Mouse (Mus musculus) neural tube, embryonic 14.5 days (tissue): ENCODE results near the gene S100a14. TPM values are rescaled to one million over a fixed set of nuclear protein-coding genes. Genes with fewer than 3 reads are reported as not detected.

Experiments
- ATAC-seq: fragments of 200-750 bp; cut with Nextera tagmentation; 2 replicates; pipeline ENCODE4 v1.8.0; 2017; ENCODE audit warnings: low read depth, mild to moderate bottlenecking, moderate TSS enrichment, moderate library complexity
- H3K27ac ChIP-seq: fragments of 300-500 bp; sonication (generic); 2 replicates; pipeline ENCODE4 v1.5.1; 2014; ENCODE audit warnings: low read depth, mild to moderate bottlenecking, control low read depth, low read length, moderate library complexity, mixed read lengths
- H3K27me3 ChIP-seq: fragments of 300-500 bp; sonication (generic); 2 replicates; pipeline ENCODE4 v1.6.1; 2014; ENCODE audit warnings: low read length; ENCODE audit not compliant: control insufficient read depth, insufficient read depth
- H3K36me3 ChIP-seq: fragments of 300-500 bp; sonication (generic); 2 replicates; pipeline ENCODE4 v1.6.1; 2014; ENCODE audit warnings: low read length, mixed read lengths; ENCODE audit not compliant: control insufficient read depth, insufficient read depth
- H3K4me1 ChIP-seq: fragments of 300-500 bp; sonication (generic); 2 replicates; pipeline ENCODE4 v1.6.1; 2014; ENCODE audit warnings: low read length; ENCODE audit not compliant: control insufficient read depth, insufficient read depth
- H3K4me2 ChIP-seq: fragments of 300-500 bp; sonication (generic); 2 replicates; pipeline ENCODE4 v1.6.1; 2014; ENCODE audit warnings: mild to moderate bottlenecking, low read depth, low read length, control low read depth
- H3K4me3 ChIP-seq: fragments of 300-500 bp; sonication (generic); 2 replicates; pipeline ENCODE4 v1.5.1; 2014; ENCODE audit warnings: low read depth, low read length, control low read depth, mixed read lengths
- H3K9ac ChIP-seq: fragments of 300-500 bp; sonication (generic); replicated peaks from 2 replicates; pipeline ENCODE4 v1.6.1; 2014; ENCODE audit warnings: low read depth, mild to moderate bottlenecking, control low read depth, low read length, mixed read lengths
- H3K9me3 ChIP-seq: fragments of 300-500 bp; sonication (generic); 2 replicates; pipeline ENCODE4 v1.6.1; 2016; ENCODE audit warnings: low read length; ENCODE audit not compliant: control insufficient read depth
- WGBS: fragments of 180-500 bp; shearing (Covaris S2); extraction: QIAGEN DNeasy Blood & Tissue Kit; methylation state at CpG from one replicate; pipeline ENCODE4 v1.1.7; 2014; 5-methylcytosine and 5-hydroxymethylcytosine counted together
- polyA plus RNA-seq: library from polyadenylated mRNA; unstranded; fragments of >200 nt; fragmentation: Nextera tagmentation; extraction: Ambion mirVana; gene quantifications from 2 replicates; pipeline ENCODE4 v1.2.1, GENCODE M21; 2014

Gene S100a14
- polyA plus RNA-seq, 1 experiment from 2014 or later: not detected

DNA sequence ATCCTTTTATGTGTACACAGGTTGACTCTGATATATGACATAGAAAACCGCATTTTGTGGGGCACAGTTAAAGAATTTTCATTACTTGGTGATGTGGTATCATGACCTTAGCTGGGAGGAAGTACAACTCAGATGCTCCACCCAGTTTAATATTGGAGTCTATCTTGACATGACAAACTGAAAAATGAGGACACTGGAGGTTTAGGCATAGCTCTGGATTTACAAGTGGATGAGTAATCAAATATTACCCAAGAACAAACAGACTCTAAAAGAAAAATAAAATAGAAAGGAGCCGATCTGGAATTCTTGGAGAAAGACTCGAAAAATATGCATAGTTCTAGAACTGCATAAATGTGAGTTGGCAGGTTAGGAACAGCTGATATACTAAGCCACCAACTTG, 48.7 kb downstream of the S100a14 start:
- 81% methylated on average over 3 of the region's 3 CpGs for whole genome bisulfite sequencing
- no peak for ATAC-seq

DNA sequence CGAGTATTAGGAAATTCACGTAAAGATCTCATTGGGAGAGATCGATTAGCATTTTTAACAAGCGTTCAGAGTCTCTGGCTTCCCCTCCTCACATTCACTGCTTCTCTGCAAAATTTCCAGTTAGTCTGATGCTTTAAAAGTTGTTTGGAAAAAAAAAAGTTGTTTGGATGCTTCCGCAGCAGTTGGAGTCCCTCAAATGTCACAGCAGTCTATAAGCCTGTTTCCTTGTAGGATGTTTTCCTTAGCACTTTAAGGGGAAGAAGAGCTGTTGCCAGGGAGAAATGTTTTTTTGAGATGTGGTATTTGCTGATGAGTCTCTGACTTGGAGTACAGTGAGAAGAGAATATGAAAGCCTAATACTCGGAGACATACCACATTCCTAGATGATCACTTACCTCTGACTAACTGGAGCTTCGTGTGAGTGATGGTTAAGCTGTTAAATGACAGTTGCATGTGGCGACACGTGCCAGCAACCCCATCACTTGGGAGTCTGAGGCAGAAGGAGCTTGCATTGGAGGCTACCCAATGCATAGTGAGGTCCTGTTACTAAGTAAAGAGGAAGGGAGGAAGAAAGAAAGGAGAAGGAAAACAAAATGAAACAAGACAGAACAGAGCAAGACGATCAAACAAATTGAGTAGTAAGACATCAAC, 49.8 kb downstream of the S100a14 start:
- Histone ChIP-seq H3K36me3 (no peaks in the 10 kb centered on the region), H3K9me3 (no peaks in the 10 kb centered on the region), H3K4me3 (no peak overlapping the region), H3K4me2 (no peak overlapping the region), H3K27me3 (no peaks in the 10 kb centered on the region), H3K4me1 (no peaks in the 10 kb centered on the region), H3K27ac (no peak overlapping the region), H3K9ac (no peak overlapping the region)
- 77% methylated on average over 10 of the region's 10 CpGs for WGBS
- ATAC-seq: no peak

More for the DNA sequence above, 48.7 kb downstream of the S100a14 start:
- H3K4me3 ChIP-seq: no peak overlapping the region
- H3K4me2 ChIP-seq: no peak overlapping the region
- no peaks in the 10 kb centered on the region for H3K4me1 ChIP-seq
- H3K27ac ChIP-seq: no peak overlapping the region
- no peaks in the 10 kb centered on the region for H3K9me3 ChIP-seq
- H3K27me3 ChIP-seq: no peaks in the 10 kb centered on the region
- H3K36me3 ChIP-seq: no peaks in the 10 kb centered on the region
- no peak overlapping the region for H3K9ac ChIP-seq

Other genes with a start within 250 kb of the S100a14 start
- 14.3 and 21.6 TPM in 2 replicates for gene Gatad2b, start 233.7 kb upstream of the S100a14 start, polyA plus RNA-seq
- 21.3 and 21.7 TPM in 2 replicates for gene Slc27a3, start 136.9 kb upstream of the S100a14 start, polyA plus RNA-seq
- gene Ints3, start 93.2 kb upstream of the S100a14 start, polyA plus RNA-seq: 30.1 and 35.2 TPM in 2 replicates
- 1.4 and 4.0 TPM in 2 replicates for gene Npr1, start 61.0 kb upstream of the S100a14 start, polyA plus RNA-seq
- 262 and 269 TPM in 2 replicates for gene Ilf2, start 50.7 kb upstream of the S100a14 start, polyA plus RNA-seq
- gene Snapin, start 35.8 kb upstream of the S100a14 start, polyA plus RNA-seq: 106 and 112 TPM in 2 replicates
- 116 and 123 TPM in 2 replicates for gene Chtop, start 17.4 kb upstream of the S100a14 start, polyA plus RNA-seq
- 15.8 and 18.6 TPM in 2 replicates for gene S100a1, start 12.5 kb upstream of the S100a14 start, polyA plus RNA-seq
- gene S100a13, start 12.4 kb upstream of the S100a14 start, polyA plus RNA-seq: 6.9 and 11.0 TPM in 2 replicates
- 22.5 and 33.3 TPM in 2 replicates for gene S100a16, start 10.4 kb downstream of the S100a14 start, polyA plus RNA-seq
- 0.31 and 2.0 TPM in 2 replicates for gene S100a3, start 33.7 kb downstream of the S100a14 start, polyA plus RNA-seq
- gene S100a2, start 63.4 kb downstream of the S100a14 start, polyA plus RNA-seq: not detected in 2 replicates
- not detected in 2 replicates for gene Gm42674, start 75.0 kb downstream of the S100a14 start, polyA plus RNA-seq
- gene S100a4, start 76.9 kb downstream of the S100a14 start, polyA plus RNA-seq: 1.2 TPM in 1 of 2 replicates, not detected in the other
- not detected in 2 replicates for gene S100a5, start 81.7 kb downstream of the S100a14 start, polyA plus RNA-seq
- 11.8 and 27.5 TPM in 2 replicates for gene S100a6, start 86.0 kb downstream of the S100a14 start, polyA plus RNA-seq
- gene S100a7a, start 127.2 kb downstream of the S100a14 start, polyA plus RNA-seq: not detected in 2 replicates
- 1.8 and 9.7 TPM in 2 replicates for gene S100a8, start 142.1 kb downstream of the S100a14 start, polyA plus RNA-seq
- gene S100a9, start 168.9 kb downstream of the S100a14 start, polyA plus RNA-seq: 0.46 and 7.1 TPM in 2 replicates
- not detected in 2 replicates for gene Pglyrp4, start 200.1 kb downstream of the S100a14 start, polyA plus RNA-seq